Mouse (Mus musculus) liver, embryonic 14 days (tissue): ENCODE measurements around the gene Sp7. TPM values are rescaled to one million over a fixed set of nuclear protein-coding genes. Genes with fewer than 3 reads are reported as not detected.

Experiments used
- polyA plus RNA-seq: library from polyadenylated mRNA; depleted of rRNA; stranded (reverse); fragments of >200 nt; gene quantifications from 2 replicates; pipeline ENCODE4 v1.2.3, GENCODE M21; 2012; rRNA removed

Gene Sp7
- 0.03 and 0.05 TPM in 2 replicates for polyA plus RNA-seq

GRCm38 (mm10) chr15:102366733-102367344, at the start of gene Sp7:
TSS of gene Sp7 (minus strand) at chr15:102367182.

GRCm38 (mm10) chr15:102405489-102406195, 38.7 kb upstream of the Sp7 start, which contains the start of gene Sp1:
TSS of gene Sp1 (plus strand) at chr15:102406143.

GRCm38 (mm10) chr15:102350138-102350941, 16.6 kb downstream of the Sp7 start, which contains the start of gene Aaas:
TSS of gene Aaas (minus strand) at chr15:102350771.

DNA sequence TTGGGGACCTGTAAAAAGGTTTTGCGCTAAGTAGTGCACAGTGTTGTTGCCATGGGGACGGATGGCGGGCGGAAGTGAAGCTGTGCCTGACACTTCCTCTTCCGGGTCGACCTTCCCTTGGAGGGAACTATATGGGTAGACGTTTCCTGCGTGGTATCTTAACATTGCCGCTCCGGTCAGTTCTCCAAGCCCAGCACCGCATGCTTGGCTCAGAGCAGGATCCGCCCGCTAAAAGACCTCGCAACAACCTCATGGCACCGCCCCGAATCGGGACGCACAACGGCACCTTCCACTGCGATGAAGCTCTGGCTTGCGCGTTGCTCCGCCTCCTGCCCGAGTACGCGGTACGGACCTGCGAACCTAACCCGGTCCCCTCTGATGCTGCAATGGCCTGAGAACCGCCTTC, 35.4 kb downstream of the Sp7 start, which contains the start of gene Myg1:
Gene Myg1, plus strand, starts transcription at position 100 of the 406 bp plus-strand sequence.

DNA sequence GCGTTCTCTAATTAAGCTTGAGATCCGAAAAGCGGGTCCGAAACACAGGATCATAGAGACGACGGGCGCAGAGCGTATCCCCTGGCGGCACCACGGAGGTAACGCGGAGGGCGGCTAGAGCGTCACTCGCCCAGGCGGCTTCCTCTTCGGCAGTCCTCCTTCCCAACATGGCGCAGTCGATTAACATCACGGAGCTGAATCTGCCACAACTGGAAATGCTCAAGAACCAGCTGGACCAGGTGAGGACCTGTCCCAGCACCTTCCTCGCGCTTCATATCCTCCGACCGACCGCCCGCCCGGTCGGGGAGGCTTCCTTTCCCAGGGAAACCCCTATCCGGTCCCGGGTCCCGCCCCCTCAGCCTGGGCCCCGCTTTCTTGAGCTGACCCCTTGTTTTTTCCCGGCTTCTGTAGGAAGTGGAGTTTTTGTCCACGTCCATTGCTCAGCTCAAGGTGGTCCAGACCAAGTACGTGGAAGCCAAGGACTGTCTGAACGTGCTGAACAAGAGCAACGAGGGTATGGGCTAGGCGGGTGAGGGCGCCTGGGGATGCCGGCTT, 40.9 kb downstream of the Sp7 start, which contains the start of gene Pfdn5:
Gene Pfdn5, plus strand, starts transcription at position 95 of the 555 bp plus-strand sequence.

Other genes starting within 250 kb of the Sp7 start
- 12.4 TPM in 2 replicates for gene Spryd3, start 230.9 kb downstream of the Sp7 start, polyA plus RNA-seq
- 0.50 and 0.66 TPM in 2 replicates for gene Igfbp6, start 222.8 kb downstream of the Sp7 start, polyA plus RNA-seq
- gene Soat2, start 216.7 kb downstream of the Sp7 start, polyA plus RNA-seq = 30.7 and 35.5 TPM in 2 replicates
- 15.1 and 17.1 TPM in 2 replicates for gene Zfp740, start 163.9 kb downstream of the Sp7 start, polyA plus RNA-seq
- gene Csad, start 162.5 kb downstream of the Sp7 start, polyA plus RNA-seq = 15.4 and 20.0 TPM in 2 replicates
- 2.2 and 2.3 TPM in 2 replicates for gene Itgb7, start 135.2 kb downstream of the Sp7 start, polyA plus RNA-seq
- 2.0 and 2.1 TPM in 2 replicates for gene Rarg, start 109.7 kb downstream of the Sp7 start, polyA plus RNA-seq
- 0.03 TPM in 2 replicates for gene Gm9918, start 96.6 kb downstream of the Sp7 start, polyA plus RNA-seq
- gene Mfsd5, start 87.7 kb downstream of the Sp7 start, polyA plus RNA-seq = 11.1 and 12.9 TPM in 2 replicates
- 14.5 and 18.7 TPM in 2 replicates for gene Espl1, start 70.9 kb downstream of the Sp7 start, polyA plus RNA-seq
- gene Pfdn5, start 41.1 kb downstream of the Sp7 start, polyA plus RNA-seq = 84.4 and 85.9 TPM in 2 replicates
- 27.0 and 31.6 TPM in 2 replicates for gene Myg1, start 35.5 kb downstream of the Sp7 start, polyA plus RNA-seq
- gene Aaas, start 16.4 kb downstream of the Sp7 start, polyA plus RNA-seq = 31.9 and 34.2 TPM in 2 replicates
- 10.2 and 11.4 TPM in 2 replicates for gene Sp1, start 39.0 kb upstream of the Sp7 start, polyA plus RNA-seq
- gene Amhr2, start 78.2 kb upstream of the Sp7 start, polyA plus RNA-seq = 0.08 and 0.09 TPM in 2 replicates
- 72.5 and 88.4 TPM in 2 replicates for gene Prr13, start 91.8 kb upstream of the Sp7 start, polyA plus RNA-seq
- 197 and 256 TPM in 2 replicates for gene Pcbp2, start 103.4 kb upstream of the Sp7 start, polyA plus RNA-seq
- gene Gm10337, start 136.5 kb upstream of the Sp7 start, polyA plus RNA-seq = not detected in 2 replicates
- 0.95 and 1.3 TPM in 2 replicates for gene Map3k12, start 149.9 kb upstream of the Sp7 start, polyA plus RNA-seq
- 36.1 and 41.9 TPM in 2 replicates for gene Tarbp2, start 151.0 kb upstream of the Sp7 start, polyA plus RNA-seq
- gene Npff, start 157.8 kb upstream of the Sp7 start, polyA plus RNA-seq = 1.1 and 1.6 TPM in 2 replicates